ENCODE assay signal across 8 mouse cellular contexts in the genomic region with DNA sequence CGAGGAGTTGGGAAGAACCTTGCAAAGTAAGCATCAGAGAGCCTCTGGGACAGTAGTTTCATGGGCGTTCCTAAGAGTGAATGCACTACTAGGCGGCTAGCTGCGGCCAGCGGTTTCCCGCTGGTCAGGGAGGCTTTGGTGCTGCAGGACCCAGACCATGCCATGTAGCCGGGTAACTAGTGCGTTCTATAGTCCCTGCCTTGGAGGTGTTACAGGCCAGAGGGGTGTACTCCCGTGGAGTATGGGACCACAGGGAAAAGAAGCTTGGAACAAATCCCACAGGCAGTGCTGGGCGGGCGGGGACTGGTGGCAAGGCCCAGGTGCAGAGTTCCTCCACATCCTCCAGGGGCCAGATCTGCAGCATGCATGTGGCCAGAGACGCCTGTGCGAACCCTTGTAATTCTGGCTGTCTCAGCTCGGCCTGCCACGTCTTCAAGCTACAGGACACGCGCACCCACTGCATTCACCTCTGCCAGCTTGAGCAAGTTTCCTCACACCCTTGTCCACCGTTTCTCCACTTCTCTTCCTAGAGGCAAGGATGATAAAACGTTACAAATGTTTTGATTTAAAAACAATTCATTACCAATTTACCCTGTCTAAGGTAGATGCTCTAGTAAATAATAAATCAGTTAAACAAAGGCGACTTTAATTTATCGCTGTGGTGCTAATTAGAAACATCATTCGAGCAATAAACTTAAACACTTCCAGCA. TPM values are rescaled to one million over a fixed set of nuclear protein-coding genes. Genes with fewer than 3 reads are reported as not detected.
DNase-seq lines count a peak whose midpoint lies in the region; ATAC-seq and TF ChIP-seq lines count a peak whose summit lies in the region.

No protein-coding gene starts in this region.

- H3K9ac ChIP-seq in forebrain, embryonic 12.5 days: no peak overlapping the region
- peak overlapping the region; percentile 59 for H3K9ac ChIP-seq in limb, embryonic 14.5 days (ENCODE audit: low read depth, low read length, severe bottlenecking)

- WGBS in cerebellum, adult 2 months: 78% methylated on average over 22 of the region's 22 CpGs
- WGBS in forebrain, embryonic 12.5 days: 1% methylated on average over 22 of the region's 22 CpGs
- WGBS in limb, embryonic 14.5 days: 3% methylated on average over 22 of the region's 22 CpGs

- peak; percentile 47; the same call in 1 of the 2 replicates for ATAC-seq in forebrain, embryonic 12.5 days (ENCODE audit: low FRiP score)
- 0 out of 2 replicates have a peak, but pooled peaks have one; percentile 14 for ATAC-seq in limb, embryonic 14.5 days (ENCODE audit: low FRiP score, low read depth)

- H3K27me3 ChIP-seq in cerebellum, adult 2 months (ENCODE audit: control insufficient read depth, insufficient read depth, low read length): no peaks in the 10 kb centered on the region; the same call in 1 of the 2 replicates
- H3K27me3 ChIP-seq in E14TG2a.4 (ENCODE audit: insufficient read depth, low read length): peaks cover 49% of the 10 kb centered on the region
- peaks cover 70% of the 10 kb centered on the region for H3K27me3 ChIP-seq in forebrain, embryonic 12.5 days
- H3K27me3 ChIP-seq in limb, embryonic 14.5 days (ENCODE audit: control insufficient read depth, insufficient read depth, low read length): no peaks in the 10 kb centered on the region

- peak; percentile 9 to 34 for DNase-seq in cerebellum, adult 2 months
- no peak for DNase-seq in cerebellum, adult 11-12 months
- DNase-seq in limb, embryonic 14.5 days (ENCODE audit: low spot score): no peak
- no peak for DNase-seq in spleen, postnatal 14 days (ENCODE audit: low spot score in 2 of 2)
- no peak for DNase-seq in gastrocnemius, adult 2 months
- no peak for DNase-seq in spleen, adult 12 weeks (ENCODE audit: low spot score)

- H3K36me3 ChIP-seq in E14TG2a.4 (ENCODE audit: insufficient read depth, low read length): no peaks in the 10 kb centered on the region
- no peaks in the 10 kb centered on the region for H3K36me3 ChIP-seq in forebrain, embryonic 12.5 days (replicated peaks)
- peaks cover 2% of the 10 kb centered on the region; the same call in 1 of the 2 replicates for H3K36me3 ChIP-seq in limb, embryonic 14.5 days (ENCODE audit: control insufficient read depth, insufficient read depth, low read length)

- H3K4me1 ChIP-seq in cerebellum, adult 2 months (ENCODE audit: control insufficient read depth, insufficient read depth, low read length): no peaks in the 10 kb centered on the region
- peaks cover 37% of the 10 kb centered on the region for H3K4me1 ChIP-seq in E14TG2a.4 (replicated peaks; ENCODE audit: low read depth, low read length)
- H3K4me1 ChIP-seq in forebrain, embryonic 12.5 days: peaks cover 35% of the 10 kb centered on the region
- H3K4me1 ChIP-seq in limb, embryonic 14.5 days (ENCODE audit: control insufficient read depth, insufficient read depth, low read length): peaks cover 15% of the 10 kb centered on the region

- peak overlapping the region; percentile 25 for H3K4me2 ChIP-seq in forebrain, embryonic 12.5 days
- H3K4me2 ChIP-seq in limb, embryonic 14.5 days (replicated peaks; ENCODE audit: low read depth, low read length, severe bottlenecking): peak overlapping the region; percentile 63

- TF ChIP-seq CTCF in cerebellum, adult 2 months (IDR thresholded peaks at IDR 0.05; ENCODE audit: borderline replicate concordance, insufficient read depth, low read depth, low read length): no peak
- TF ChIP-seq CTCF in E14TG2a.4 (conservative IDR thresholded peaks at IDR 0.05; ENCODE audit: low read length): no peak
- TF ChIP-seq CTCF in gastrocnemius, adult 2 months (IDR thresholded peaks at IDR 0.05): no peak

- H3K4me3 ChIP-seq in cerebellum, adult 2 months (replicated peaks; ENCODE audit: insufficient read depth, low read depth, low read length): no peak overlapping the region
- H3K4me3 ChIP-seq in E14TG2a.4 (replicated peaks; ENCODE audit: low read length): peak overlapping the region; percentile 57
- H3K4me3 ChIP-seq in forebrain, embryonic 12.5 days (replicated peaks): no peak overlapping the region
- H3K4me3 ChIP-seq in limb, embryonic 14.5 days (replicated peaks; ENCODE audit: low read length): peak overlapping the region; percentile 30
- no peak overlapping the region for H3K4me3 ChIP-seq in gastrocnemius, adult 2 months

- no peak overlapping the region for H3K27ac ChIP-seq in cerebellum, adult 2 months (ENCODE audit: insufficient read depth, low read length)
- no peak overlapping the region for H3K27ac ChIP-seq in forebrain, embryonic 12.5 days
- H3K27ac ChIP-seq in limb, embryonic 14.5 days (replicated peaks; ENCODE audit: low read depth, low read length): peak overlapping the region; percentile 82
- no peak overlapping the region for H3K27ac ChIP-seq in gastrocnemius, adult 2 months

- intact Hi-C loops in gastrocnemius, adult 2 months (cut with DNase I): no loop called here

- no peaks in the 10 kb centered on the region for H3K9me3 ChIP-seq in E14TG2a.4 (ENCODE audit: low read length)
- no peaks in the 10 kb centered on the region for H3K9me3 ChIP-seq in forebrain, embryonic 12.5 days
- no peaks in the 10 kb centered on the region for H3K9me3 ChIP-seq in limb, embryonic 14.5 days (ENCODE audit: control insufficient read depth, low read length)

- no peak for TF ChIP-seq POLR2A in cerebellum, adult 2 months (IDR thresholded peaks at IDR 0.05; ENCODE audit: borderline replicate concordance, insufficient read depth, low read length)
- no peak for TF ChIP-seq POLR2A in limb, embryonic 14.5 days (IDR thresholded peaks at IDR 0.05; ENCODE audit: borderline replicate concordance, extremely low read depth, insufficient read depth, insufficient read length)

RNA-seq across cellular contexts. Expression of a gene that starts 2.0 kb away (rescaled TPM):
- polyA plus RNA-seq in cerebellum, adult 2 months (2012; rRNA removed): 15.7 and 19.4 TPM in 2 replicates
- 8.4 and 14.9 TPM in 2 replicates for polyA plus RNA-seq in forebrain, embryonic 12.5 days (2016; fragmentation: Nextera tagmentation; extraction: Ambion mirVana)
- 38.6 and 48.4 TPM in 2 replicates for polyA plus RNA-seq in limb, embryonic 14.5 days (2012; rRNA removed)
- polyA plus RNA-seq in limb, embryonic 14.5 days (2014; fragmentation: Nextera tagmentation; extraction: Ambion mirVana): 31.8 and 43.7 TPM in 2 replicates
- under 1 TPM in 1 of 2 experiments, not detected in 1; 0.17 TPM for total RNA-seq in gastrocnemius, adult 2 months (2021)

Comparison
In these comparisons a context has a peak if more than half of its experiments do, and no peak if none do; other contexts are left out.
1. DNase-seq: peak in cerebellum, adult 2 months (2 of 2); none in cerebellum, adult 11-12 months (single experiment), limb, embryonic 14.5 days (single experiment), spleen, postnatal 14 days (0 of 2), gastrocnemius, adult 2 months (single experiment) and spleen, adult 12 weeks (single experiment).
2. H3K4me3 ChIP-seq: peak in E14TG2a.4 (single experiment) and limb, embryonic 14.5 days (single experiment); none in cerebellum, adult 2 months (single experiment), forebrain, embryonic 12.5 days (single experiment) and gastrocnemius, adult 2 months (single experiment).